ENCODE assay signal across 18 mouse cellular contexts in the genomic region with DNA sequence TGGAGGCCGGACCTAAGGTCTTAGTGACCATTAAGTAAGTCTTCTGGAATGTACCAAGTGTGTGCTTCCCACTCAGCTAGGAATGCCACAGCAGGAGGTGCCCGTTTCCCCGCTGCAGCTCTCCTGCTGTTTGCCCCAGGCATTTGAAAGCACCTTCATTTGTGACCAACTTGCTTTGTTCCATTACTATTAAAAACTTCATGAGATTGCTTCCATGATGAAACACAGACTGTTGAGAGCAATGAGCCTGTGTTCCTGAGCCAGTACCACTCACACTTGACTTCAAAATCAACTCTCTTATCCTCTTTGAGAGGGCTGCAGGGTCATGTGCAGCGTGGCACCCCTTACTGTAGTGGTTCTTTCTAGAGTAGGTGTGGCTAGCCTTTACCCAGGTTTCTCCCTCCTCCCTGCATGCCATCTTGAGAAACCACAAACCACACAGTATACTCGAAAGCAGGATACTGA. TPM values are rescaled to one million over a fixed set of nuclear protein-coding genes. Genes with fewer than 3 reads are reported as not detected.
DNase-seq lines count a peak whose midpoint lies in the region; ATAC-seq and TF ChIP-seq lines count a peak whose summit lies in the region.
"Had no signal": no experiment of that assay in that cellular context is flagged by ENCODE, and none has a peak within 500 bp of the region (broad histone marks: within the 10 kb centered on the region; RNA-seq: fewer than 3 reads in every experiment).

No protein-coding gene starts in this region.

- ATAC-seq in hematopoietic stem cell, adult 5-6 weeks (replicated peaks in 1 of 2; ENCODE audit: insufficient read depth in 1 of 2, low FRiP score in 2 of 2, low TSS enrichment in 1 of 2, low read depth in 1 of 2, poor library complexity in 2 of 2, severe bottlenecking in 2 of 2), result peak; percentile 37 to 45; a peak in 2 of 4 replicates
- ATAC-seq: forebrain, embryonic 14.5 days; hindbrain, postnatal 0 days; midbrain, embryonic 13.5 days had no signal

- H3K4me1 ChIP-seq in lung, adult 2 months (ENCODE audit: control insufficient read depth, insufficient read depth, low read length), result 0 out of 2 replicates have a peak, but pooled peaks cover 2% of the 10 kb centered on the region
- H3K4me1 ChIP-seq: embryonic facial prominence, embryonic 12.5 days; liver, embryonic 15.5 days; midbrain, embryonic 13.5 days had no signal

- peak; percentile 61 for DNase-seq in 3134 (ENCODE audit: extremely low read depth, insufficient read length, low spot score)
- DNase-seq in ES-CJ7 (ENCODE audit: low read depth, low spot score), result peak; percentile 71
- peak; percentile 27 for DNase-seq in lung, adult 2 months
- DNase-seq in testis, postnatal 10 days (ENCODE audit: low spot score), result no peak
- no peak for DNase-seq in spleen, adult 12 weeks (ENCODE audit: low spot score)
- no peak for DNase-seq in left cerebral cortex, adult 11 months (ENCODE audit: low spot score)
- no peak for DNase-seq in urinary bladder, adult 2 months (ENCODE audit: low spot score)
- DNase-seq: cerebellum, adult 8-10 months; gastrocnemius, postnatal 25 days; spleen, adult 18-20 months had no signal

- WGBS in lung, adult 2 months, result 38% methylated on average over 5 of the region's 5 CpGs

- TF ChIP-seq CTCF in lung, adult 2 months (IDR thresholded peaks at IDR 0.05; ENCODE audit: insufficient read depth, low read length), result no peak

- H3K4me3 ChIP-seq in lung, adult 2 months (replicated peaks; ENCODE audit: extremely low read depth, low read depth, low read length), result no peak overlapping the region
- H3K4me3 ChIP-seq: embryonic facial prominence, embryonic 12.5 days; heart, embryonic 15.5 days; layer of hippocampus, adult 2 months; liver, embryonic 15.5 days; midbrain, embryonic 13.5 days had no signal

- no peak for TF ChIP-seq POLR2A in lung, adult 2 months (IDR thresholded peaks at IDR 0.05; ENCODE audit: borderline replicate concordance, extremely low read depth, low read depth, low read length)

RNA-seq across cellular contexts. Expression of gene Cygb, which starts 47.3 kb away (rescaled TPM):
- not detected in 2 replicates for total RNA-seq in hematopoietic stem cell, adult 5-6 weeks (2017)
- polyA plus RNA-seq in lung, adult 2 months (2012; rRNA removed), result 33.6 and 41.2 TPM in 2 replicates
- 156 and 160 TPM in 2 replicates for polyA plus RNA-seq in urinary bladder, adult 2 months (2012; rRNA removed)

RNA-seq across cellular contexts. Expression of gene Prcd, which starts 48.1 kb away (rescaled TPM):
- 1.6 TPM in 1 of 2 replicates, not detected in the other for total RNA-seq in hematopoietic stem cell, adult 5-6 weeks (2017)
- polyA plus RNA-seq in lung, adult 2 months (2012; rRNA removed), result 2.8 and 5.6 TPM in 2 replicates
- 2.0 and 3.1 TPM in 2 replicates for polyA plus RNA-seq in urinary bladder, adult 2 months (2012; rRNA removed)

Comparison
In these comparisons a context has a peak if more than half of its experiments do, and no peak if none do; other contexts are left out.
1. DNase-seq: peak in 3134 (single experiment), ES-CJ7 (single experiment) and lung, adult 2 months (single experiment); none in testis, postnatal 10 days (single experiment), spleen, adult 12 weeks (single experiment), left cerebral cortex, adult 11 months (single experiment) and urinary bladder, adult 2 months (single experiment).